Mouse (Mus musculus) spleen, adult 2 months (tissue): ENCODE results near the gene Gm9745. TPM values are rescaled to one million over a fixed set of nuclear protein-coding genes. Genes with fewer than 3 reads are reported as not detected.
"Not testable (repeated sequence)": the region's sequence is repeated elsewhere in the genome, so short reads cannot be mapped to it uniquely, and the experiment has no call there.

Source experiments
- DNase-seq, 2 experiments: peaks; one replicate each; pipeline versions ENCODE4 v3.0.0 to v3.0.0-alpha.2; 2012 to 2021; ENCODE audit warnings: low spot score in 2 of 2, low read depth in 1 of 2
- H3K27ac ChIP-seq: fragments of 200-500 bp; 2 replicates; pipeline ENCODE4 v1.5.1; 2012; ENCODE audit warnings: low read length, inconsistent platforms; ENCODE audit not compliant: insufficient read depth
- H3K27me3 ChIP-seq: fragments of 200-500 bp; 2 replicates; pipeline ENCODE4 v1.6.1; 2012; ENCODE audit warnings: mild to moderate bottlenecking, moderate library complexity, low read length, inconsistent platforms; ENCODE audit not compliant: control insufficient read depth, insufficient read depth
- H3K36me3 ChIP-seq: fragments of 200-500 bp; 2 replicates; pipeline ENCODE4 v1.6.1; 2012; ENCODE audit warnings: mild to moderate bottlenecking, low read length, inconsistent platforms; ENCODE audit not compliant: control insufficient read depth, insufficient read depth
- H3K4me1 ChIP-seq: fragments of 200-500 bp; 2 replicates; pipeline ENCODE4 v1.6.1; 2011; ENCODE audit warnings: inconsistent platforms; ENCODE audit not compliant: control insufficient read depth, insufficient read depth, insufficient read length
- H3K4me3 ChIP-seq: fragments of 200-500 bp; 2 replicates; pipeline ENCODE4 v1.5.1; 2011; ENCODE audit warnings: mild to moderate bottlenecking, inconsistent platforms; ENCODE audit not compliant: insufficient read depth, insufficient read length; ENCODE audit errors: extremely low read depth
- CTCF ChIP-seq: fragments of 200-500 bp; IDR thresholded peaks from 2 replicates; pipeline ENCODE4 v1.5.1; 2011; ENCODE audit warnings: mild to moderate bottlenecking, inconsistent platforms; ENCODE audit not compliant: insufficient read depth, insufficient read length, insufficient replicate concordance; ENCODE audit errors: extremely low read depth
- POLR2A ChIP-seq: fragments of 200-500 bp; IDR thresholded peaks from 2 replicates; pipeline ENCODE4 v1.6.1; 2011; ENCODE audit warnings: low read depth, low read length, inconsistent platforms
- WGBS: fragments of 180-500 bp; shearing (Covaris S2); methylation state at CpG from one replicate; pipeline ENCODE4 v1.1.7; 2018; 5-methylcytosine and 5-hydroxymethylcytosine counted together
- polyA plus RNA-seq: library from polyadenylated mRNA; depleted of rRNA; stranded (reverse); fragments of >200 nt; gene quantifications from 2 replicates; pipeline ENCODE4 v1.2.3, GENCODE M21; 2012; rRNA removed

Gene Gm9745
- polyA plus RNA-seq, 1 experiment = not detected

- not testable (repeated sequence) for DNase-seq, H3K4me3 ChIP-seq, H3K27ac ChIP-seq, H3K4me1 ChIP-seq, H3K36me3 ChIP-seq, H3K27me3 ChIP-seq
- 77% methylated on average over 4 of the region's 4 CpGs for WGBS
Observed at GRCm38 (mm10) chr13:8941110-8941509, 6.9 kb downstream of the Gm9745 start.

- H3K36me3 ChIP-seq, DNase-seq, H3K4me1 ChIP-seq, H3K4me3 ChIP-seq, H3K27ac ChIP-seq, H3K27me3 ChIP-seq: not testable (repeated sequence)
- 86% methylated on average over 6 of the region's 6 CpGs for WGBS
Observed at GRCm38 (mm10) chr13:8937611-8938140, 10.4 kb downstream of the Gm9745 start.

DNA sequence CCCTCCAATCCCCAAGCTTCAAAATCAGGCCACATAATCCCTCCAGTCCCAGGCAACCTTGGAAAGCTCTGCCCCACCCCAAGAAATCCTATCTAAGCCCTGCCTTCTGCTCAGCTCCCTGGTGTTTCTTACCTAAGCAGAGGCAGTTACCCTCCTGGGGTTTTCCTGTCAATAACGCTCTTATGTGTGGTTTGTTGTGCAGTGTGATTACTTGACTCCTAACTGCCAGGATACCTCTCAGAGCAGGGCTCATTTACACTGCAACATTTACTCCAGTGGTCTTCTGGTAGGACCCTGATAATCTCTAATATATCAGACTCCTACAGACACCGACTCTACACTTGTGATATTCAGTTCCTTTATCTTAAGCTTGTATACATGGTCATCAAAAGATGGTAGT is 14.5 kb downstream of the Gm9745 start:
- Histone ChIP-seq H3K27me3 (no peaks in the 10 kb centered on the region), H3K36me3 (no peaks in the 10 kb centered on the region), H3K27ac (no peak overlapping the region), H3K4me1 (no peaks in the 10 kb centered on the region), H3K4me3 (no peak overlapping the region)
- DNase-seq = no peak
- WGBS = 40% methylated on average over 2 of the region's 2 CpGs
- TF ChIP-seq POLR2A (no peak), CTCF (no peak)

- H3K27ac ChIP-seq, H3K36me3 ChIP-seq, H3K27me3 ChIP-seq, DNase-seq, H3K4me3 ChIP-seq, H3K4me1 ChIP-seq: not testable (repeated sequence)
- 88% methylated on average over 8 of the region's 8 CpGs for WGBS
Observed at GRCm38 (mm10) chr13:8913890-8914289, 34.1 kb downstream of the Gm9745 start.

- not testable (repeated sequence) for H3K27me3 ChIP-seq, H3K27ac ChIP-seq, H3K4me1 ChIP-seq, H3K36me3 ChIP-seq, DNase-seq, H3K4me3 ChIP-seq
- WGBS = 89% methylated on average over 2 of the region's 2 CpGs
Observed at GRCm38 (mm10) chr13:8905986-8906385, 42.0 kb downstream of the Gm9745 start.

Other genes starting within 250 kb of the Gm9745 start
- gene Wdr37, start 76.3 kb downstream of the Gm9745 start, polyA plus RNA-seq = 11.3 and 18.5 TPM in 2 replicates
- 3.5 and 4.3 TPM in 2 replicates for gene Idi1, start 62.7 kb downstream of the Gm9745 start, polyA plus RNA-seq
- not detected in 2 replicates for gene Idi2, start 4.6 kb upstream of the Gm9745 start, polyA plus RNA-seq
- gene Gtpbp4, start 47.9 kb upstream of the Gm9745 start, polyA plus RNA-seq = 5.5 and 6.3 TPM in 2 replicates
- gene Larp4b, start 145.7 kb upstream of the Gm9745 start, polyA plus RNA-seq = 11.8 and 13.9 TPM in 2 replicates